Mouse (Mus musculus) CH12.LX (cell line): ENCODE measurements around the gene Pcx. TPM values are rescaled to one million over a fixed set of nuclear protein-coding genes. Genes with fewer than 3 reads are reported as not detected.
"Not testable (repeated sequence)": the region's sequence is repeated elsewhere in the genome, so short reads cannot be mapped to it uniquely, and the experiment has no call there.

Source experiments
- DNase-seq: peaks from one replicate; pipeline ENCODE4 v3.0.0-alpha.2; 2013; ENCODE audit errors: extremely low read depth
- H3K27ac ChIP-seq: 2 replicates; pipeline ENCODE4 v1.5.1; 2012; ENCODE audit warnings: low read depth, mild to moderate bottlenecking, control low read depth, moderate library complexity; ENCODE audit not compliant: insufficient read depth
- H3K27me3 ChIP-seq: replicated peaks from 2 replicates; pipeline ENCODE3; 2012; ENCODE audit warnings: inconsistent platforms
- H3K36me3 ChIP-seq, 2 experiments: replicated peaks in 1 of 2; 2 replicates each; pipeline versions ENCODE3 to v1.6.1; 2012; ENCODE audit warnings: inconsistent platforms in 1 of 2, low read length in 1 of 2, mild to moderate bottlenecking in 1 of 2, mixed read lengths in 1 of 2, moderate library complexity in 1 of 2; ENCODE audit not compliant: control insufficient read depth in 1 of 2, insufficient read depth in 1 of 2
- H3K4me1 ChIP-seq, 2 experiments: 2 replicates each; pipeline ENCODE4 v1.6.1; 2012; ENCODE audit warnings: inconsistent platforms in 1 of 2, moderate library complexity in 1 of 2; ENCODE audit not compliant: insufficient read depth in 2 of 2, control insufficient read depth in 1 of 2
- H3K4me2 ChIP-seq: 2 replicates; pipeline ENCODE4 v1.6.1; 2012; ENCODE audit warnings: low read depth, mild to moderate bottlenecking, control low read depth; ENCODE audit not compliant: poor library complexity, insufficient read depth, severe bottlenecking
- H3K4me3 ChIP-seq, 3 experiments: fragments of 150-350 bp in 1 of 3; sonication (generic) in 1 of 3; replicated peaks in 1 of 3; 2 replicates each; pipeline versions ENCODE3 to v1.5.1; 2011 to 2012; ENCODE audit warnings: low read depth in 2 of 3, low read length in 2 of 3, mild to moderate bottlenecking in 2 of 3, moderate library complexity in 2 of 3, control low read depth in 1 of 3, improper control_type of control experiment in 1 of 3, inconsistent platforms in 1 of 3, mixed read lengths in 1 of 3; ENCODE audit not compliant: poor library complexity in 1 of 3
- H3K79me2 ChIP-seq: replicated peaks from 2 replicates; pipeline ENCODE4 v1.6.1; 2012; ENCODE audit warnings: mild to moderate bottlenecking, moderate library complexity; ENCODE audit not compliant: control insufficient read depth, poor library complexity, insufficient read depth, severe bottlenecking; ENCODE audit errors: extremely low read depth
- H3K9ac ChIP-seq: 2 replicates; pipeline ENCODE4 v1.6.1; 2012; ENCODE audit warnings: low read depth, mild to moderate bottlenecking, control low read depth, moderate library complexity; ENCODE audit not compliant: insufficient read depth
- H3K9me3 ChIP-seq: replicated peaks from 2 replicates; pipeline ENCODE3; 2012; ENCODE audit warnings: low read length, inconsistent platforms, mixed read lengths
- E2F4 ChIP-seq: IDR thresholded peaks from 2 replicates; pipeline ENCODE4 v1.6.1; 2011; ENCODE audit warnings: low read depth, low read length, improper control_type of control experiment; ENCODE audit not compliant: insufficient replicate concordance
- ELF1 ChIP-seq: IDR thresholded peaks from 2 replicates; pipeline ENCODE4 v1.6.1; 2014; ENCODE audit warnings: low read depth, mild to moderate bottlenecking, inconsistent platforms, low read length, improper control_type of control experiment
- EP300 ChIP-seq: IDR thresholded peaks from 2 replicates; pipeline ENCODE4 v1.6.1; 2011; ENCODE audit warnings: low read length, improper control_type of control experiment
- JUN ChIP-seq: IDR thresholded peaks from 2 replicates; pipeline ENCODE4 v1.6.1; 2011; ENCODE audit warnings: low read depth, mild to moderate bottlenecking, low read length, improper control_type of control experiment, moderate library complexity; ENCODE audit not compliant: insufficient read depth
- JUND ChIP-seq: conservative IDR thresholded peaks from 2 replicates; pipeline ENCODE4 v1.6.1; 2011; ENCODE audit warnings: low read depth, low read length, improper control_type of control experiment
- KAT2A ChIP-seq: IDR thresholded peaks from 2 replicates; pipeline ENCODE4 v1.6.1; 2012; ENCODE audit warnings: low read length, improper control_type of control experiment, inconsistent platforms; ENCODE audit not compliant: insufficient replicate concordance
- MAX ChIP-seq: IDR thresholded peaks from 2 replicates; pipeline ENCODE4 v1.6.1; 2011; ENCODE audit warnings: low read length, improper control_type of control experiment
- MEF2A ChIP-seq: IDR thresholded peaks from 2 replicates; pipeline ENCODE4 v1.6.1; 2014; ENCODE audit warnings: low read depth, mild to moderate bottlenecking, inconsistent platforms, low read length, improper control_type of control experiment, borderline replicate concordance
- NELFE ChIP-seq: IDR thresholded peaks from 2 replicates; pipeline ENCODE4 v1.6.1; 2011; ENCODE audit warnings: low read depth, low read length, improper control_type of control experiment
- NRF1 ChIP-seq: IDR thresholded peaks from 2 replicates; pipeline ENCODE4 v1.6.1; 2014; ENCODE audit warnings: low read depth, mild to moderate bottlenecking, inconsistent platforms, low read length, improper control_type of control experiment, moderate library complexity
- RCOR1 ChIP-seq: conservative IDR thresholded peaks from 2 replicates; pipeline ENCODE4 v1.6.1; 2012; ENCODE audit warnings: low read depth, mild to moderate bottlenecking, inconsistent platforms, low read length, improper control_type of control experiment
- TBP ChIP-seq: conservative IDR thresholded peaks from 2 replicates; pipeline ENCODE4 v1.6.1; 2011; ENCODE audit warnings: low read depth, low read length, improper control_type of control experiment
- UBTF ChIP-seq: IDR thresholded peaks from 2 replicates; pipeline ENCODE4 v1.6.1; 2012; ENCODE audit warnings: low read depth, mild to moderate bottlenecking, inconsistent platforms, low read length, improper control_type of control experiment, moderate library complexity
- USF1 ChIP-seq: IDR thresholded peaks from 2 replicates; pipeline ENCODE4 v1.6.1; 2014; ENCODE audit warnings: low read depth, mild to moderate bottlenecking, inconsistent platforms, low read length, improper control_type of control experiment
- USF2 ChIP-seq: conservative IDR thresholded peaks from 2 replicates; pipeline ENCODE4 v1.6.1; 2011; ENCODE audit warnings: low read depth, low read length, improper control_type of control experiment
- ZC3H11A ChIP-seq: IDR thresholded peaks from 2 replicates; pipeline ENCODE4 v1.6.1; 2012; ENCODE audit warnings: low read depth, mild to moderate bottlenecking, inconsistent platforms, low read length, improper control_type of control experiment
- ZKSCAN1 ChIP-seq: IDR thresholded peaks from 2 replicates; pipeline ENCODE4 v1.6.1; 2012; ENCODE audit warnings: low read depth, inconsistent platforms, low read length, improper control_type of control experiment, borderline replicate concordance
- ZMIZ1 ChIP-seq: IDR thresholded peaks from 2 replicates; pipeline ENCODE4 v1.6.1; 2012; ENCODE audit warnings: low read depth, mild to moderate bottlenecking, inconsistent platforms, low read length, improper control_type of control experiment
- dilution Hi-C: fragments of 300-500 bp; cut with MboI; formaldehyde crosslinking; loops from 2 replicates; pipeline ENCODE4 v1.14.3; 2020; ENCODE audit warnings: low sequenced_read_pairs; ENCODE audit not compliant: extremely low pct_unique_long_range_greater_than_20kb, extremely low pct_ligation_motif_present
- in situ Hi-C: fragments of 300-500 bp; cut with MboI; formaldehyde crosslinking; loops from 3 replicates; pipeline ENCODE4 v1.14.3; 2019; ENCODE audit warnings: low sequenced_read_pairs, low pct_ligation_motif_present, low pct_unique_long_range_greater_than_20kb, mixed read lengths
- polyA plus RNA-seq: library from polyadenylated mRNA; unstranded; fragments of >175 nt; gene quantifications from 2 replicates; pipeline ENCODE4 v1.2.1, GENCODE M21; 2012; ENCODE audit warnings: low read depth; ENCODE audit not compliant: insufficient read length
- total RNA-seq, 2 experiments: library from RNA; depleted of rRNA; stranded (reverse); fragments of 300-350 nt in 1 of 2; fragments of >200 nt in 1 of 2; gene quantifications; 2 replicates each; pipeline ENCODE4 v1.2.3; 2012 to 2014

Gene Pcx
- total and polyA plus RNA-seq, 3 experiments, result 7.7 to 14.2 (median 10.7) TPM

DNA sequence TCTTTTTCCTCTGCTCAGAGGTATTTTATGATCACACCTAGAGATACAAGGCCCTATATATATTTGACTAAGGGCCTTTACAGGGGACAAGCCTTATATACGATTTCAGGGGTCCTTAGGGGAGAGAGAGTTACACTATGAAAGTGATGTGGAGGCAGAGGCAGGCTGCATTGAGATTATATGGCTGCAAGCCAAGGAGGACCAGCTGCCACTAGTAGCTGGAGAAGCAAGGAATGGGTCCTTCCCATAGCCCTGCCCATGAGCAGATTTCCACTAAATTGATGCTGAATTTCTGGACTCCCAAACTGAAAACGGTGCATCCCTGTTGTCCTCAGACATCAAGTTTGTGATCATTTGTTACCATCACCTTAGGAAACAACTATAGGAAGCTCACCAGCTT, 73.6 kb downstream of the Pcx start:
- H3K9me3 ChIP-seq, result no peaks in the 10 kb centered on the region
- no peak overlapping the region for H3K27ac ChIP-seq
- H3K79me2 ChIP-seq, result no peaks in the 10 kb centered on the region
- no peaks in the 10 kb centered on the region for H3K36me3 ChIP-seq
- no peak overlapping the region for H3K4me2 ChIP-seq
- no peak overlapping the region for H3K4me3 ChIP-seq
- dilution Hi-C loops, result no loop called here
- no peak overlapping the region for H3K9ac ChIP-seq
- DNase-seq, result no peak
- H3K4me1 ChIP-seq, result no peaks in the 10 kb centered on the region
- H3K27me3 ChIP-seq, result no peaks in the 10 kb centered on the region
- TF ChIP-seq MAX (no peak), NELFE (no peak), USF2 (no peak), NRF1 (no peak), KAT2A (no peak), E2F4 (no peak), ZKSCAN1 (no peak), JUN (no peak), EP300 (no peak), RCOR1 (no peak), ZMIZ1 (no peak), USF1 (no peak), ZC3H11A (no peak), UBTF (no peak), TBP (no peak), MEF2A (no peak), ELF1 (no peak), JUND (no peak)
- TF ChIP-seq, all 38 proteins: peak for 0
- in situ Hi-C loops, result no loop called here

DNA sequence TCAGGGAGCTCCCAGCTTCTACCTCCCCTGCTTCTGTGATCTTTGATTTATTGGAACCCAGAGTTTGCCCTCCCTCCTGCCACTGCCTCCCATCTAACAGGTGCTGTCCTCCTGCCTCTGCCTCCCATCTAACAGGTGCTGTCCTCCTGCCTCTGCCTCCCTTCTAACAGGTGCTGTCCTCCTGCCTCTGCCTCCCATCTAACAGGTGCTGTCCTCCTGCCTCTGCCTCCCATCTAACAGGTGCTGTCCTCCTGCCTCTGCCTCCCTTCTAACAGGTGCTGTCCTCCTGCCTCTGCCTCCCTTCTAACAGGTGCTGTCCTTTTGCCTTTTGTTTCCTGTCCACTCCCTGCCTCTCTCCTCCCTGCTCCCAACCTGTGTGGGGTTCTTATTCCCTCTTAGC, 76.5 kb downstream of the Pcx start:
- in situ Hi-C loops, H3K4me2 ChIP-seq, H3K27ac ChIP-seq, H3K27me3 ChIP-seq, H3K4me3 ChIP-seq, H3K36me3 ChIP-seq, H3K9me3 ChIP-seq, H3K4me1 ChIP-seq, DNase-seq, dilution Hi-C loops, H3K79me2 ChIP-seq, H3K9ac ChIP-seq: not testable (repeated sequence)
